Mouse (Mus musculus): ENCODE data around the gene Arl4d.

- no peak for TF ChIP-seq POLR2A (IDR thresholded peaks at IDR 0.05; ENCODE audit: low read depth, low read length)
- TF ChIP-seq CTCF (conservative IDR thresholded peaks at IDR 0.05; ENCODE audit: insufficient read depth, insufficient read length, low read depth, low read length): no peak
These were observed 7.8 kb upstream of the Arl4d start for GRCm38 (mm10) chr11:101657528-101657885.
